Mouse (Mus musculus) splenic B cell, adult 2 months (primary cell): ENCODE data around the gene 4922502D21Rik.
A peak's percentile ranks its signal among the peaks of the same experiment; 100 is the strongest.

Source experiments
- DNase-seq: peaks from one replicate; pipeline ENCODE4 v3.0.0-alpha.2; 2011; ENCODE audit warnings: low read depth, low spot score
- H3K27me3 ChIP-seq: 2 replicates; pipeline ENCODE4 v1.6.1; 2012; ENCODE audit warnings: mild to moderate bottlenecking, low read length, moderate library complexity, mixed read lengths; ENCODE audit not compliant: control insufficient read depth, poor library complexity, insufficient read depth, severe bottlenecking
- H3K36me3 ChIP-seq: 2 replicates; pipeline ENCODE4 v1.6.1; 2012; ENCODE audit warnings: mild to moderate bottlenecking, low read length, moderate library complexity, mixed read lengths; ENCODE audit not compliant: control insufficient read depth, poor library complexity, insufficient read depth, severe bottlenecking

4922502D21Rik gene

GRCm38 (mm10) chr6:129333674-129334078, 2.1 kb upstream of the 4922502D21Rik start:
- no peaks in the 10 kb centered on the region for H3K27me3 ChIP-seq
- DNase-seq, result peak; percentile 91
- no peaks in the 10 kb centered on the region for H3K36me3 ChIP-seq

GRCm38 (mm10) chr6:129326568-129327150, 4.9 kb downstream of the 4922502D21Rik start:
- Histone ChIP-seq H3K36me3 (no peaks in the 10 kb centered on the region), H3K27me3 (no peaks in the 10 kb centered on the region)
- peak; percentile 68 for DNase-seq

- H3K27me3 ChIP-seq, result no peaks in the 10 kb centered on the region
- peak; percentile 68 for DNase-seq
- no peaks in the 10 kb centered on the region for H3K36me3 ChIP-seq
Observed at GRCm38 (mm10) chr6:129326016-129326415, 5.6 kb downstream of the 4922502D21Rik start.

GRCm38 (mm10) chr6:129319331-129319730, 12.3 kb downstream of the 4922502D21Rik start:
- Histone ChIP-seq H3K27me3 (no peaks in the 10 kb centered on the region), H3K36me3 (no peaks in the 10 kb centered on the region)
- DNase-seq, result no peak

- Histone ChIP-seq H3K27me3 (no peaks in the 10 kb centered on the region), H3K36me3 (no peaks in the 10 kb centered on the region)
- DNase-seq, result peak; percentile 65
Observed at GRCm38 (mm10) chr6:129318395-129318794, 13.2 kb downstream of the 4922502D21Rik start.

GRCm38 (mm10) chr6:129316463-129316862, 15.1 kb downstream of the 4922502D21Rik start:
- no peaks in the 10 kb centered on the region for H3K27me3 ChIP-seq
- no peaks in the 10 kb centered on the region for H3K36me3 ChIP-seq
- no peak for DNase-seq

GRCm38 (mm10) chr6:129315698-129316097, 15.9 kb downstream of the 4922502D21Rik start:
- DNase-seq, result peak; percentile 61
- Histone ChIP-seq H3K27me3 (no peaks in the 10 kb centered on the region), H3K36me3 (no peaks in the 10 kb centered on the region)

- Histone ChIP-seq H3K36me3 (no peaks in the 10 kb centered on the region), H3K27me3 (no peaks in the 10 kb centered on the region)
- no peak for DNase-seq
Observed at GRCm38 (mm10) chr6:129314655-129315168, 16.9 kb downstream of the 4922502D21Rik start.

GRCm38 (mm10) chr6:129312499-129312898, 19.1 kb downstream of the 4922502D21Rik start:
- DNase-seq, result no peak
- no peaks in the 10 kb centered on the region for H3K27me3 ChIP-seq
- no peaks in the 10 kb centered on the region for H3K36me3 ChIP-seq

GRCm38 (mm10) chr6:129304180-129304579, 27.4 kb downstream of the 4922502D21Rik start:
- no peaks in the 10 kb centered on the region for H3K27me3 ChIP-seq
- DNase-seq, result no peak
- no peaks in the 10 kb centered on the region for H3K36me3 ChIP-seq

- DNase-seq, result no peak
- no peaks in the 10 kb centered on the region for H3K27me3 ChIP-seq
Observed at GRCm38 (mm10) chr6:129288708-129289107, 42.9 kb downstream of the 4922502D21Rik start.

GRCm38 (mm10) chr6:129284384-129285104, 47.1 kb downstream of the 4922502D21Rik start:
- DNase-seq, result peak; percentile 95
- Histone ChIP-seq H3K27me3 (no peaks in the 10 kb centered on the region), H3K36me3 (no peaks in the 10 kb centered on the region)

More at GRCm38 (mm10) chr6:129288708-129289107, 42.9 kb downstream of the 4922502D21Rik start:
- no peaks in the 10 kb centered on the region for H3K36me3 ChIP-seq

- peak; percentile 71 for DNase-seq
Observed at GRCm38 (mm10) chr6:129283271-129283670, 48.3 kb downstream of the 4922502D21Rik start.

GRCm38 (mm10) chr6:129276483-129276882, 55.1 kb downstream of the 4922502D21Rik start:
- DNase-seq, result no peak
- Histone ChIP-seq H3K36me3 (0 out of 2 replicates have a peak, but pooled peaks cover 2% of the 10 kb centered on the region), H3K27me3 (no peaks in the 10 kb centered on the region)

More at GRCm38 (mm10) chr6:129283271-129283670, 48.3 kb downstream of the 4922502D21Rik start:
- Histone ChIP-seq H3K36me3 (no peaks in the 10 kb centered on the region), H3K27me3 (no peaks in the 10 kb centered on the region)

GRCm38 (mm10) chr6:129275624-129276203, 55.9 kb downstream of the 4922502D21Rik start:
- DNase-seq, result peak; percentile 50
- no peaks in the 10 kb centered on the region for H3K27me3 ChIP-seq
- H3K36me3 ChIP-seq, result 0 out of 2 replicates have a peak, but pooled peaks cover 2% of the 10 kb centered on the region
